Mouse (Mus musculus) right cerebral cortex, postnatal 10 days (tissue): Measurements from ENCODE around the gene Hck.

Source experiments
- DNase-seq, 2 experiments: peaks; one replicate each; pipeline ENCODE4 v3.0.0; 2021; ENCODE audit warnings: low spot score in 2 of 2

Gene Hck

GRCm38 (mm10) chr2:153108313-153109264, at the start of gene Hck:
Gene Hck (plus strand): TSS chr2:153108468.
- DNase-seq = peak; percentile 38 to 58

DNA sequence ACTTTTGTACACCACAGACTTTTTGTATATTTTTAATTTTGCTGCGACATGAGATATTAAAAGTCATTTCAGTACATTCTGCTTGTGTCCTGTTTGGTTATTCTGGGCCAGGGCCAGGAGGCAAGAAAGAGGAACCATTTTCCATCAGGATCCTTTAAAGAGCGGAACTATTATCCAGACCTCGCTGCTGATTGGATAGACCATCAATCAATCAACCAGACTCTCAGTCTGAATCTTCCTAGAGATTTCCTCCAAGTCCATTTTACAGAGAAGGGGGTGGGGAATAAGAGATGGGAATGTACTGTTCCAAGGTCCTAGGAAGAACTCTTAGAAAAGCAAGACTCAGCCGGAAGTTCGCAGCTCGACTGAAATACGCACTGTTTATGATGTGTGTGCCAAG, 48.1 kb upstream of the Hck start:
- no peak for DNase-seq

DNA sequence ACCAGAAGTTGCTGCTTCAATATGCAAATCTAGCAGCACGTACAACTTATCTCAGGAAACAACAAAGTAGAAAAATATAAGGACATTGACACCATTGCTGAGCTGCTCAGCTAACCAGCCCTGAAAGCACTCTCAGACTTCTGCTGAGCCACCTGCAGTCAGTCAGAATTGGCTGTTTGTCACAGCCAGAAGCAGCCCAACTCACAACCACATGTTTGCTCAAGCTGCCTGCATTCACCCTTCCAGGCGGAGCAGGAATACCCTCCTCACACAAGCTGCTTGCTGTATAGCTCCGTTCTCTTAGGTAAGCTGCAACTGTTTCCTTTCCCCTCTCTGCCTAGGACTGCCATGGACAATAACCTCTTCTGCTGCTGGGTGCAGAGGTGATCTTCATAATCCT, 44.9 kb upstream of the Hck start:
- peak; percentile 52 to 67 for DNase-seq

DNA sequence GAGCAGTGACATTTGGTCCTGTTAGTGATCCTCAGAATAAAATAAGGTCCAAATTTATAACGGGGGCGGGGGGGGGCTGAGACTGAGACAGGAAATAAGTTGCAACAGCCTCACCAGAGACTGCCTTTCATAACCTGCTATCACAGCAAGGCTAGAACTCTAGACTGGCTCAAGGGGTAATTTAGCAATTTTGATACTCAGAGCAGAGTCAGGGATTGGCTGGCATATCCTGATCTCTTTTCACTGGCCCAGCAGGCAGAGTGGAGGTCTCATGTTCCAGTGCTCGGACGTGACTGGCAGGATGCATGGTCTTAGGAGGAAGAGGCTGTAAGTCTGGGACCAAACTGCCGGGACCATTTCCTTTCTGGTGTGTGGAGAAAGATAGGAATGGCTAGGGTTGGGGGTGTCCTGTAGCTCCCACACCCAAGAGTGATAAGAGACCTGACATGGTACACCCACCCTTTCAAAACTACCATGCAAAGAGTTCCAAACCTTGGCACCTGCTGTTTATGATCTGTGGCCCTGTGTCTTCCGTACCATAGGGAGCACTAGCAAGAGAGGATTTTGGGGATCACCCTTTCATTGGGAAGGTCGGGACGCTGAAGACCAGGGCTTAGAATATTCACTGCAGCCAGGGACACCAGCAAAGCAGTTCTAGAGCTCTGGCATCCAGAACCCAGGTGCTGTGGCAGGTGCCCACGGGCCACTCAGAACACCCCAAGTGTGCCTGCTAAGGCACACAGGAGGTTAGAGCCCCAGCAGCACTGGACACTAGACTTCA, 43.9 kb upstream of the Hck start:
- no peak for DNase-seq

DNA sequence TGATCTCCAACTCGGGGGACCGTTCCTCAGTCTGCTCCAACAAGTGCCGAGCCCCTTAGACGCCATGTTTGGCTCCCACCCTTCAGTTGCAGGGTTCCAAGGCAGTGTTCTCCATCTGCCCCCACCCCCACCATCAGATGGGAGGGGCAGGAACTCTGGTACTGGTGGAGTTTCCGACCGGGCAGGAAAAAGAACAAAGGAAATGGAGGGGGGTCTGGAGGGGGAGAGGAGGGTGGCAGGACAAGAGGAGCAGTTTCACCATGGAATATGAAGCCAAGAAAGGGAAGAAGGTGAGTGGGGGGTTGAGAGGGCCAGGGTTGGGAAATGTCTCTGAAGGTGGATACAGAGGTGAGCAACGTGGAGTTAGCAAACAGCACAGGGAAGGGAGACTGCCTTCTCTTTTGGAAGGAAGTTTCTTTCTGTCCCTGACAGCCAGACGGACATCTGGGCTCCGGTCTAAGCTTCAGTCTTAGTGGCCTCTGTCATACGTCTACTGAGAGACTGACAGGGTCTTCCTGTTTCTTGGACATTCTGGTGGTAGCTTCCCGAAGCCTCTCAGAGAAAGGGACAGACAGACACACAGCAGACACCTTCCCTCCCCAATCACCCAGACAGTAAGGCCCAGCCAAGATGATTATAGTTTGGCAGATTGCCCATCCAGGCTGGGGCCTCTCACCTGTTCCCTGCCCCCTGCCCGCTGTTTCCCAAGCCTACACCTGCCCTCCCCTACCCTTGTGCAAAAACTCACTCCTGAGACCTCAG, 42.3 kb upstream of the Hck start, which contains the start of gene Ccm2l:
Ccm2l (plus strand) TSS at position 209 of the 762 bp plus-strand sequence.
- no peak for DNase-seq

- DNase-seq = no peak
These were observed 41.3 kb upstream of the Hck start for GRCm38 (mm10) chr2:153066991-153067390.

- DNase-seq = no peak
These were observed 37.3 kb upstream of the Hck start for GRCm38 (mm10) chr2:153070762-153071490.

GRCm38 (mm10) chr2:153071491-153072184, 36.6 kb upstream of the Hck start:
- DNase-seq = peak; percentile 63 to 66

- DNase-seq = no peak
These were observed 33.6 kb upstream of the Hck start for GRCm38 (mm10) chr2:153074651-153075050.

- peak in 1 of 2 experiments; percentile 22 for DNase-seq
These were observed 32.3 kb upstream of the Hck start for GRCm38 (mm10) chr2:153075961-153076360.

GRCm38 (mm10) chr2:153080841-153081523, 27.3 kb upstream of the Hck start:
- peak; percentile 68 to 83 for DNase-seq

GRCm38 (mm10) chr2:153081866-153082265, 26.4 kb upstream of the Hck start:
- DNase-seq = no peak

- no peak for DNase-seq
These were observed 25.0 kb upstream of the Hck start for GRCm38 (mm10) chr2:153083275-153083674.

DNA sequence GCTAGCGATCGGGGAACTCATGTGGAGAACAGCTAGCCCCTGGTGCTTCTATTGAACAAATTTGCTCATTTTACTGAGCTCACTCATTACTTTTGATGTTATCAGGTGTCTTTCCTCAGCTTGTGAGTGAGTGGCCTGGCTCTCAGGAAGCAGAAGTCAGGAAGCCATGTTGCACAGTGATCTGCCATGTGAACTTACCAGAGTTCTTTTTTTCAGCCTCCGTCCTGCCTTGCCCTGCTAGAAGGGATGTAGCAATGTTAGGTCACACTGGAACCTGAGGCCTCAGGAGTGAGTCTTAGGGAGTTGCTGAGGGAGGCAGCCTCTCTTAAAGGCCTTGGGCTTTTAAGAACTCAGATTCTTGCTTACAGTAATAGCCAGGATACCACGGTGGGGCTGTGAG, 24.4 kb upstream of the Hck start:
- DNase-seq = no peak

- DNase-seq = no peak
These were observed 23.8 kb upstream of the Hck start for GRCm38 (mm10) chr2:153084261-153084976.

DNA sequence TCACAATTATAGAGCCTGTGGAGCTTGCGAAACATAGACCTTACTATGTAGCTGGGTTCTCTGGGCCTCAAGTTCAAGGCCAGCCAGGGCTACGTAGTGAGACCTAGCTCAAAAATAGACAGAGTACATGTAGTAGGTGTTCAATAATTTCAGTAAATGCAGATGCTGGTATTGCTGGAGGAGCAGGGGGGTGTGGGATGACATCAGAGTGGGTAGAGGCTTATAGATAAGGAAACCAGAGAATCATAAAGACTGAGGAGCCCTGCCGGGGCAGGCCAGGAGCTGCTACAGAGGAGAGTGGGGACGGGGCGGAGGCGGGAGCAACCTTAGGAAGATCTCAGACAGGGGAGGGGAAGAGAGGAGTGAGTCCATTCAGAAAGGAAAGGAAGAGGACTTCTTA, 22.7 kb upstream of the Hck start:
- DNase-seq = no peak

DNA sequence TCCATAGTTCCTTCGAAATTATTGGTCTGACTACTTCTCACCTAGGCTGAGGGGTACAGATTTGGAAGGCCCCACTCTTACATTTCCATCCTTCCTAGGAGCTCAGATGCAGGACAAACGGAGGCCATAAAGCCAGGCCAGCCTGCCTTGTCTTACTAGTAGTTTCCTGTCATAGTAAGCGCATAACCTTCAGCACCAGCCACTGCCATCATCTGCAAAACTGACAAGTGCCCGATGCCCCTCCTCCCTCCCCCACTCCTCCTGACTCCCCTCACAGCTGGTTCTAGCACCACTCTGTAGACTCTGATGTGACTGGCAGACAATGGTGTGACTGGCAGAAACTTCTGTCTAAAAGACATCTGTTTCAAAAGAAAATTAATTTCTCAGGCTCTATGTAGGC, 22.1 kb upstream of the Hck start:
- DNase-seq = no peak

DNA sequence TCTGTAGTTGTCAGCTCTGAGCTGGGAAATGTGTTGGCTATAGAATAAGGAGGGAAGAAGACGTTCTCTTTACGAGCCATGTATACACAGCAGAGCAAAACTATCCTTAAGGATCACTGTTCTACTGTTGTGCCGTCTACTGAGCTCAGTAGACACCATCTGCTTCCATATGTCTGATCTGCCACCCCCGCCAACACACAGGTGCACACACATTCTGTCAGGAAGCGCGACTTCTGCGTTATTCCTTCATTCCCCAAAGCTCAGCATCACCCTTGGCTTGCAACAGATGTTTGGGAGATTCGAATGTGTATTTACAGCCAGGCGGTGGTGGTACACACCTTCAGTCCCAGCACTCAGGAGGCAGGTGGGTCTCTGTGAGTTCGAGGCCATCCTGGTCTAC, 21.2 kb upstream of the Hck start:
- peak in 1 of 2 experiments; percentile 53 for DNase-seq

GRCm38 (mm10) chr2:153089316-153089715, 19.0 kb upstream of the Hck start:
- no peak for DNase-seq
